Mouse (Mus musculus): ENCODE results near the gene Gm28043. TPM values are rescaled to one million over a fixed set of nuclear protein-coding genes. Genes with fewer than 3 reads are reported as not detected.
"Not testable (repeated sequence)": the region's sequence is repeated elsewhere in the genome, so short reads cannot be mapped to it uniquely, and the experiment has no call there.

The Gm28043 gene
- total RNA-seq, 2 experiments from 2014 or later: 3.2 to 3.7 TPM

DNA sequence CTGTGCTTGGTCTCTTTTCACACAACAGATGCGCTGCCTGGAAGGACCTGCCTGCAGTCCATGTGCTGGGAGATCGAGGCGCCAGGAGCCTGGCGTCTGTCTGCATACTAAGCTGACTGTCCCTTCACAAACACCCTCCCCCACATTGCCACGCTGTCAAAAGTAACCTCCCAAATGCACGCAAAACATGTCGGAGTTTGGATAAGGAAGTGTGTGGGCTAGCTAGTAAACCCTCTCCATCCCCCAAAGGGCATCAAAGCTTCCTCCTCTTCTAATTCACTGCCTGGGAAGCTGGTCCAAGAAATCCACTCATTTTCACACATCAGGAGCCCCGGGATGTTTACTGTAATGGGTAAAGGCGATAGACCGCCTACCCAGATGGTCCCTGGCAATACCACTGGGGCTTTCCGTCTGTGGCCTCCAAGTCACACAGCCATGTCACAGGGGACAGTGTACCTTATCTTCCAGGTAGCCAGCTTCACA is 95.9 kb downstream of the Gm28043 start:
- DNase-seq (ENCODE audit: low spot score in 2 of 2): peak in 1 of 2 experiments; percentile 41

DNA sequence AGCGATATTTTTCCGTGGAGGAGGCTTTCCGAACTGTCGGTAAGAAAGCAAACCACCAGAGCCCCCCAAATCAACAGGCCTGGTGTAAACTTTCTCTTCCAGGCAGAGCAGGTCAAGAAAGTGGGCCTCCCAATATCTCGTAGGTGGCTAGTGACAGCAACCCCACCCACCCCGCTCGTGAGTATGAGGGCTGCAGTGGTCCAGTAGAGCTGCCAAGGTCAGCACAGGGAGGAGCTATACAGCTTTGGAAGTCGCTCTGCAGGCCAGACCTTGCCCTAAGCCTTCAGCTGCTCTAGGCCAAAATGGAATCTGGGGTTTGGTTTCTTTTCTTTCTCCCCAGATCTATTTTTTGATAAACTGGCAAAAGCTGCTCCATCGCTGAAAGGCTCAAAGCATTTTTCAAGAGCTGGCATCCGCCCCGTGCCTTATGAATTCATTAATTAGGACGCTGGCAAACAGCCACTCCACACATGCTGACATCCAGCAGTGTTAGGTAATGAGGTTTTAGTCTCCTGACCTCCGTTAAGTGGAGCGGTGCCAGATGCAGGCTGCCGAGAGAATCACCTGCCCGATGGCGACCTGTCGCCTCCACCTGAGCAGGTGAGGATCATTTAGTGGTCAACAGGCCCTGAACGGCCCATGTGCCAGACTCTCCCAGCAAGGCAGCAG is 96.5 kb downstream of the Gm28043 start:
- no peak for DNase-seq (ENCODE audit: low spot score in 2 of 2)

DNA sequence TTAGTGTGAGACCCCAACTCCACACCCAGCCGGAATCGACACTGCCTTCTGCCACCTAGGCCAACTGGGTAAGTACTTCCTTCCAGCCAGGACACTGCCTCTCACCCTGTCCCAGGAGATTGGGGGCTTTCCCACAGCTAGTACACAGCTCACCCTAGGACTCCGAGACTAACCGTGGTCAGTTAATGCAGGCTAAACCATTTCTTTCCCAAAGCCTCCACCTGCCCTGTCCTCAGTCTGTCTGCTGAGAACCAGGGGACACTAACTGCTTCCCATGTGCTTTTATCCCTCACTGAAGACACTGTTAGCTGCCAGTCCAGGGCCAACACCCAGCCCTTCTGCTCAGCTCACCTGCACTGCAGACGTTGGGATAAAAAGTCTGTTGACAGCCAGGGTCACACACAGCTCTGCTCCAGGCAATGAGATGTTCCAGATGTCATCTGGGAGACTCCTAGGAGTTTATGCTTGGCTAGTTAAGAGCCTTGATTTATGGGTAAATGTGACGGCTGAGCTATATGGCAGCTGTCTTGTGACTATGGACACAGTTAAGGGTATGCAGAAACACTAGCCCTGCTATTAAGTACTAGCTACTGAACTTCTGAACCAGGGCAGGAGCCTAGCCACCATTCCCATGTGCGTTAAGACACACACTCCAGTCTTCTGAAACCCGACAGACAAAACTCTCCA is 97.2 kb downstream of the Gm28043 start:
- no peak for DNase-seq (ENCODE audit: low spot score in 2 of 2)

DNA sequence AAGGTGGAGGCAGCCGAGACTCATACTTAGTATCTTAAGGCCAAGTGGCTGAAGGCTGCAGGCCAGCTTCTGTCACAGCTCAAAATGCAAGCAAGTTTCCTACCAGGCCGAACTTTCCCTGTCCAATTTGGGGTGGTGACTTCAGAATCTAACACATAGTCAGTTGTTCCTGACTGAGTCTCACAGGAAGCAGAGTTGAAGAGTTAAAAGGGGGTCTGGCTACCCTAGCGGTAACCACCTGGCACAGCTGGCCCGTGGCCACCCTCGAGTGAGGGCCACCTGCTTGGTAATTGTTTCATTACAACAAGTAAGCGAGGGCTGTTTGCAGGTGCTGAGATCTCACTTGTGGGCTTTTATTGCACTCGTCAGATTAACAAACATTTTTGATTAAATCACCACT is 97.9 kb downstream of the Gm28043 start:
- DNase-seq (ENCODE audit: low spot score in 2 of 2): no peak

DNA sequence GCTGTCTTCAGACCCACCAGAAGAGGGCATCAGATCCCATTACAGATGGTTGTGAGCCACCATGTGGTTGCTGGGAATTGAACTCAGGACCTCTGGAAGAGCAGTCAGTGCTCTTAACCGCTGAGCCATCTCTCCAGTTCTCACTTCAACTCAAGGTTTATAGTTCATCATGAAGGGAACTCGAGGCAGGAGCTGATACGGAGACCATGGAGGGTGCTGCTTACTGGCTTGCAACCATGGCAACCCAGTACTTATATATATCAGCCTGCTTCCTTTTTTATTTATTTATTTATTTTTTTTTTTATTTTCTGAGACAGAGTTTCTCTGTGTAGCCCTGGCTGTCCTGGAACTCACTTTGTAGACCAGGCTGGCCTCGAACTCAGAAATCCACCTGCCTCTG is 99.1 kb downstream of the Gm28043 start:
- DNase-seq (ENCODE audit: low spot score in 2 of 2): not testable (repeated sequence)

DNA sequence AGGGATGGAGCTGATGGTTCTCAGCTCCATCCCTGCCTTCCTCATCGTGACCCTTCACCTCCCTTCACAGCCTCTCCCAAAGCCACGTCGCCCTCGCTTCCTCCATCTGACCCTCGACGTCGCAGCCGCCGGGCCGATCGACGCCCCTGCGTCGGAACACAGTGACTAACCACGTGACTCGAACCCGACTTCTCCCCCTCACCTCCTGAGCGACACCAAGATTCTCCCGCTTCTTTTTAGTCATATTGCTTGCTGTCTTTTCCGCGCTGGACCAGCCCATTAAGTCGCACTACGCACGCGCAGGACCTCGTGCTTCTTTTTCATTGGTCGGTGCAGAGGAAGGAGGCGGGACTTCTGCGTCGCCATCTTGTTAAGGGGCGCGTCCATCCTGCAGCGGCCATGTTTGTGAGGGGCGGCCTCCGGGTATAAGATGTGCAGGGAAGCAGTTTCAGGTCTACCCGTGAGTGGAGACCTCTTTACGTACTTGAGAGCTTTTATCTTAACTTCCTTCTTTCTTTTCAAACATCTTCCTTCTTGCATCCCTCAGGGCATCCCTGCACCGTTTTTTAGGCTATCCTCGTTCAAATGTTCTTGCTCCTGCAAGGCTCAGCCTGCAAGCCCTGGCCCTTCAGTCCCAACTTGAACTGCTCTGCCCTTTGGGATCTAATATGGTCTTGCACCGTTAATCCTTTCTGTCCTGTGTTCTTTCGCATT is 102.2 kb downstream of the Gm28043 start, which contains the start of gene Ccdc167:
Gene Ccdc167, minus strand, starts transcription at position 313 of the 714 bp plus-strand sequence.
- peak; percentile 95 for DNase-seq (ENCODE audit: low spot score in 2 of 2)

DNA sequence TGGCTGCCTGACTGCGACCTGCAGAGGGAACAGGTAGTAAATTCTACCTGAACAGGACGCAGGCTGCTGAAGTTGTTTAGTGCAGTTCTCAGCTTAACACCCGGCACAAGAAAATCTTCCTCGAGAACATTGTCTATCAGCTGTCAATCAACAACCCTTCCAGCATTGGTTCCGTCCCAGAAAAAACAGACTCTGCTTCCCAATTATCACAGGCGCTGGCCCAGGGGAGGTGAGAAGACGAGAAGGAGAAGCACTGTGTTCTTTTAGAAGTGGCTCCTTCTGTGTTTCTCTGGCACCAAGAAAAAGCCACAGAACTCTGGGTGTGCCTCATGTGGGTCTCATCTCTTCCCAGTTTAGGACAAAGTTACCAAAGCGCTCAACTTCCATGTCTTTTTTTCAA is 104.0 kb downstream of the Gm28043 start:
- no peak for DNase-seq (ENCODE audit: low spot score in 2 of 2)

DNA sequence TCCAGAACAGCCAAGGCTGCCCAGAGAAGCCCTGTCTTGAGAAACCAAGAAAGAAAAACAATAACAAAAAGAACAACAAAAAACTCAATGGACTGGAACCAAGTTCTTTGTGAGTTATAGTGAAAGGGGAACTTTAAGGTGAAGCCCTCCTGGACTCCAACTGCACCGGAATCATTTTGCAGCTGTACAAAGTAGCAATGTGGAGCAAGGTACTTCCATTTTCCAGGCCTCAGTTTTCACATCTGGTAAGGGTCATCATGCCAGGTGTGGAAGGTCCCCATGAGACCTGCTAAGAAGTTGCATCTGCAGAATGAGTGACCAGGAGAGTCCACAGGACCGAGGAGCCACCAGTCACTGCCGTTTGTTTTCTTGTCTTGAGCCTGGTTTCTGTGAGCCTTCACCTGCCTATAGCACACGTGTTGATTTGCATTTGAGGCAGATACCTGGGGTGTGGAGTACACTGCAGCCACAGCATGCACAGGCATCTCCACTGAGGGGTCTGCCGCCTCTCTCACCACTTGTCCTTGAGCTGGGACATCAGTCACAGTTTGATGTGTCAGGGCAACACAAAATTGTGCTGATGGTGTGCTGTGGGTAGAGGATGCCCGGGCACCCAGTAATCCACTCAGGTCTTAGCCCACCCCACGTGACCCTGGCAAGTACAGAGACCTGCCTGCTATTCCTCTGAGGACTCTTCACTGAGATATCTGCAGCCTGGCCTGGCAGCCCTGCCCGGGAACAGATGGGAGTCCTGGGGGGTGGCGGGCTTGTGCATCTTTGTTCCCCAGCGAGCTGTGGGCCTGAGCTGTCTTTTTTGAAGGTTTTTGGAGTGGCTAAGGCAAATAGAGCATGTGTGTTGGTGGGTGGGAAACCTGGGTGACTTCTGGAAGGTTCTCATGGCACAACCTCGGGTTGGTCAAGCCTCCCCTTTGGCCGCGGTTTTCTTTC is 105.2 kb downstream of the Gm28043 start:
- DNase-seq (ENCODE audit: low spot score in 2 of 2): no peak

DNA sequence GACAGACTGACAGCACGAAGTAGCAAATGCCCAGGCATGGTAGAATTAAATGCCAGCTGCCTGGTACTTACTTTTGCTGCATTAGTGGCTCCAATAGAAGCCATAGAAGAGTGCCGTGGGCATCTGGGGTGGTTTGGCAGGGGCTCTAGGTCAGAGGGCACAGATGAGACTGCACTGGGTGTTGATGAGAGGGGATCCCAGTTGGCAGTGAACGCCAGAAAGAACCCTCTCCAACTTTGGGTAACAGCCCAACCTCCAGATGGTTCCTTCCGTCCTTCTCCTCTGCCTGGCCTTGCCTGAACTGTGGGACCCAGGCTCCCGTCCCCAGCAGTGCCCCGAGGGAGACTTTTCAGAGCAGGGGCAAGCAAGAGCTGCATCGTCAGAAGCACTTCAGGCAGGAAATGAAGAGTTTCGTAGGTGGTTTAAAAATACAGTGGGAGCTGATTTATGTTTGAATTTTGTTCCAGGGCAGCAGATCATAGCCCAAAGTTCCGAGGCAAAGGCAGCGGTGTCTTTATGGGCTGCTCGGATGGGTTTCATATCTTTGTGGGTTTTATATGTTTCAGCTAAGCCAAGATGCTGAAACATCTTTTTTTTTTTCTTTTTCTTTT is 106.2 kb downstream of the Gm28043 start:
- DNase-seq (ENCODE audit: low spot score in 2 of 2): no peak

DNA sequence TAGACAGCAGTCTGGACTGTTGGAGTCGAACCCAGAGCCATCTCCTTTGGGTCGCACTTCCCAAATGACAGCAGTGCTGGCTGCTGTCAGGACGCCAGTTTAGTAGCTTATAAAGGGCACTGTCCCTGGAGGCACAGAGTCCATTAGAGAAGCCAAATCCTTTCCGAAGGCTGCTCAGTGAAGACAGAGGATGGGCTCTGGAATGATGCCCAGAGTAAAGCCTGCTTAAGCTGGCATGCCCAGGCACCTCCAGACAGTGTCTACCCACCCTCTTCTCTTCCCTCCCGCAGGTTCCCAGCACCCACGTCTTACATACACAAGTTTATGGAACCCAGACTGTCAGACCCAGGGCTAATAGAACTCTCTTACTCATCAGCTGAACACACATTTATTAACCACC is 109.9 kb downstream of the Gm28043 start:
- no peak for DNase-seq (ENCODE audit: low spot score in 2 of 2)

DNA sequence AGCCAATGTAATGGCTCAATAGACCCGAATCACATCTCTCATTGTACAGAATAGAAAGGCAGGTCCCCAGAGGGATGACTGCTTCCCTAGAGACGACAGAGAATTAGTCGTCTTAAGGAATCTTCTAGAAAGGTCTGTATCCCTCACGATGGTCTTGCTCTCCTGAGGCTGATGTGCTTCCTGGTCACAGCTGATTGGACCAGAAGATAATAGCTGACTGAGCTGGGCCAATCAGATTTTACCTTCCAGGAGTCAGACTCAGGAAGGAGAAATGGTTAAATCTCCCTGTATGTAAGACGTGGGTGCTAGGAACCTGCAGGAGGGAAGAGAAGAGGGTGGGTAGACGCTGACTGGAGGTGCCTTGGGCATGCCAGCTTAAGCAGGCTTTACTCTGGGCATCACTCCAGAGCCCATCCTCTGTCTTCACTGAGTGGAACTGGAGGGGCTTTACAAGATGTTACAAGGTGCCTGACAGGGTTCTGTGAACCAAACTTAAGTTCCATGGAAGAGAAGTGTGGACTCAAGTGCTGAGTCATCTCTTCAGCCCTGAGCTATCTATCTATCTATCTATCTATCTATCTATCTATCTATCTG is 110.4 kb downstream of the Gm28043 start:
- no peak for DNase-seq (ENCODE audit: low spot score in 2 of 2)

DNA sequence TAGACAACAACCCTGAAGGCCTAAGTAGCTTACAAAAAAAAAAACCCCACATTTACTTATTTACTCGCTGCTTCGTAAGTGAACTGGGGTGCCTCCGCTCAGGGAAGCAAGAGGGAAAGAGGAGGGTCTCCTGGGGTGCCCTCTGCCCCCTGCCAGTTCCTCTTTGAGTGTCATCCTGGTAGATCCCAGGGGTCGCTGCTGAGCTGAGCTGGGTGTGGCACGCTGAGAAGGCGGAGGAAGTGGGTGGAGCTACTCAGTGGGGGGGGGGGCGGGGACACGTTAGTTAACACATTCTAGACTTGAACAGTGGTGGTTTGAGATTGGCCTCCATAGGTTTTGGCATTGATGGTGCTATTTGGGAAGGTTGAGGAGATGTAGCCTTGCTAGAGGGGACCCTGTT is 113.4 kb downstream of the Gm28043 start:
- no peak for DNase-seq (ENCODE audit: low spot score in 2 of 2)

DNA sequence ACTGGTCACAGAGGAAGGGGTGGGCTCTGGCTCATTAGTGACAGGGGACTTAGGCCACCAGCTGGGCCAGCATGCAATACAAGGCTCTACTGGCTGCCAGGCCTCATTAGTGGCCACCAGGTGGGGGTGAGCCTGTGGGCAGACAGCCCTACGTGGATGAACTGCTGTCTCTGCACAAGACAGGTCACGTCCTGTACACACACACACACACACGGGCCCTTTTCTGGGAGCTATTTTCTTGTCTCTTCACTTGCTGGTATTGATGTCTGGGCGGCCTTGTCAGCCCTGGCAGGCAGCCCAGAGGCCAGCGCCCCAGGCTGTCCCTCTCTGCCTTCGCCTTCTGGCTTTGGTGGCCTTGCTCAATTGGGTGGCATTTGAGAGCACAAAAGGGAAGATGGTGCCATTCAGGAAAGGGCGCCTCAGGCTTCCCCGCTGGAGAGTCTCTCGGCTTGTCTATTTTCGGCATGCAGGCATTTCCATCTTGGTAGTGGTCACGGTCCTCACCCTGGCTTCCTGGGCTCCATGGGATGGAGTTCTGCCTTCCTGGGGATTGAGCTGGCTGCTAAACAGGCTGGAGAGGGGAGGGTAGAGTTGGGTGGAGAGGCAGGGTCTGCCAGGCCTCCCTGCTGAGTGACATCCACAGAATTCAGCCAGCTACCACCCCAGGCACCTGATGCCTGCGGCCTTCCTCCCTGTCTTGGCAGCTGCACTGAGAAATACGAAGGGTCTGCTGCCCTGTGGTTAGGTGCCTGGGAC is 116.0 kb downstream of the Gm28043 start:
- DNase-seq (ENCODE audit: low spot score in 2 of 2): no peak

DNA sequence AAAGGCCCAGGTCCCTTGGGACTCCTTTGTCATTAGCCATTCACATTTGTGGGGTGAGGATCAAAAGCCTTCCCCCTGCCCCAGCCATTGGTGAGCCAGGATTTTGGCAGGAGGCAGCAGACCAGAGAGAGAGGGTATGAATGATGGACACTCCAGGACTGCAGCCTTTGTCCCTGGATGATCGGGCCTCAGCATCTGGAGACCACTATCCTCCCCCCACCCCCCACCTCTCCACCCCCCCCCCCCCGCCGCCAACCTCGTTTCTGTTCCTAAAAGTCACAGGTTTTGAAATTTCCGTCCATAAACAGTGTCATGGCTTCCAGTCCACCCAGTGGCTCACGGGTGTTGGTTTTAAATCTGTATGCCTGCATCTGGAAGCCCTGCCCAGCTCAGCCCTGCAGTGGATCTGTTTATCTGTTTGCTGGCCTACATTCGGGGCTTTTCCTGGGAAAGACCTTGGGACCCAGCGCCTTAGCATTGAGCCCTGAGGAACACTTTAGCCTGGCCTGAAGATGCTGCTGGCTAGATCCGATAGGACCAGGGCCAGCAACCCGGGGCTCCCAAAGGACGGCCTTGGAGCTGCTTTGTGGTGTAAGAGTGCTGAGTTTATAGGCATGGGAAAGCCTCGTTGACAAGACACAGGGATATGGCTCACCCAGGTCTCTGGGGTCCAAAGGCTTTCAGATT is 116.7 kb downstream of the Gm28043 start:
- DNase-seq (ENCODE audit: low spot score in 2 of 2): no peak

DNA sequence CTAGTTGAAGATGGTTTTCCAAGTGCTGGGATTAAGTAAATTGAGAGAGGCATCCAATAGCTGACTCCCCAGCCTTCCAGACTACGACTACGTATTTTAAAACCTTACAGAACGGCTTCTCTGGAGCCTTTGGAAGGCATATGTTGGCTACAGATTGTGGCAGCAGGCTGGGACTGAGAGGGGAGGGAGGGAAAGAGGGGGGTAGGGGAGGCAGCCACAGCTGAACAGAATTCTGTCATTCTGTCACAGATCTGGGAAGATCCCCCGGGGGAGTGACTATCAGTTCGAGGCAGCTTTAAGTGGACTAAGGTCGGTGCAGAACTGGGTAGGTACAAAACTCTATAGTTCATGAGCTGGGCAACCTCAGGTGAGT is 117.3 kb downstream of the Gm28043 start:
- DNase-seq (ENCODE audit: low spot score in 2 of 2): no peak

DNA sequence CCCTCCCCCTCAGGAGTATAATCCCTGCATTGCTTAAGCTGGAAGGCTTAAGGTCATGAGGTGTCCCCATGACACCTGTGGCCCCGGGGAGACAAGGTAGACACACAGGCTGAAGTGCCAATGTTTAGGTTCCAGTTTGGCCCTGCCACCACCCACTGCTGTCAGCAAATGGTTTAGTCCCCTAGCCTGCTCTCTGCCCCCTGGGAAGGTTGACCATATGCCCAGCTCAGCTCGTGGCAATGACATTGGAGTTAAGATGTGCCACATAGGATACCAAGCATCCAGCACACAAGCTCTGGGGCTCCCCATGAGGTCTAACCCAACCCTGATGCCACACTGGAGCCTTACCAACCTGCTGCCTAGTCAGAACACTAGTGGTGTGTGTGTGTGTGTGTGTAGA is 117.8 kb downstream of the Gm28043 start:
- no peak for DNase-seq (ENCODE audit: low spot score in 2 of 2)

DNA sequence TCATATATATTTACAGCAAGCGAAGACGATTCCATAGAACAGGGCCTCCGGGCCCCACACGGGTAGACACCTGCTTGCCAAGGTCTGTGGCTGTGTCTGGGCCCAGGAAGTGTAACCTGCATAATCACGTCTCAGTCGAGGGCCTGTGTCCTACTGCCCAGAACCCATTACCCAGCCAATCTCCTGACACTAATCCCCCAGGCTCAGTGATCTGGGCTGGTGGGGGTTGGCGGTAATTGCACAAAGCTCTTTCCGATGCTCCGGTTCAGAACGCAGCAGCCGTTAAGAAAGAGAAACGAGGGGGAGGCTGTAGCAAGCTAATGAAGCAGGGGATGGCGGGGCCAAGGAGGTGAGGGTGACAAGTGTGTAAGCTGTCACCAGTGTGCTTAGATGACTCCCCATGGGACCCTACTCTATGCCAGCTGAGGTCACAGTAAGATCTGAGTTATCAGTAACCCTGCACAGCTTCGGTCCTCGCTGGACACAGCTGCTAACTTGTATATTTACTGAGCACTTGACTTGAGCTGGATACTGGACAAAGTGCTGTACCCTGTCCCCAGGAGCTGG is 121.9 kb downstream of the Gm28043 start:
- no peak for DNase-seq (ENCODE audit: low spot score in 2 of 2)

Data from left cerebral cortex, adult 18-20 months (tissue).